Comparison of ENCODE assay signal across 23 mouse cellular contexts in the genomic region with DNA sequence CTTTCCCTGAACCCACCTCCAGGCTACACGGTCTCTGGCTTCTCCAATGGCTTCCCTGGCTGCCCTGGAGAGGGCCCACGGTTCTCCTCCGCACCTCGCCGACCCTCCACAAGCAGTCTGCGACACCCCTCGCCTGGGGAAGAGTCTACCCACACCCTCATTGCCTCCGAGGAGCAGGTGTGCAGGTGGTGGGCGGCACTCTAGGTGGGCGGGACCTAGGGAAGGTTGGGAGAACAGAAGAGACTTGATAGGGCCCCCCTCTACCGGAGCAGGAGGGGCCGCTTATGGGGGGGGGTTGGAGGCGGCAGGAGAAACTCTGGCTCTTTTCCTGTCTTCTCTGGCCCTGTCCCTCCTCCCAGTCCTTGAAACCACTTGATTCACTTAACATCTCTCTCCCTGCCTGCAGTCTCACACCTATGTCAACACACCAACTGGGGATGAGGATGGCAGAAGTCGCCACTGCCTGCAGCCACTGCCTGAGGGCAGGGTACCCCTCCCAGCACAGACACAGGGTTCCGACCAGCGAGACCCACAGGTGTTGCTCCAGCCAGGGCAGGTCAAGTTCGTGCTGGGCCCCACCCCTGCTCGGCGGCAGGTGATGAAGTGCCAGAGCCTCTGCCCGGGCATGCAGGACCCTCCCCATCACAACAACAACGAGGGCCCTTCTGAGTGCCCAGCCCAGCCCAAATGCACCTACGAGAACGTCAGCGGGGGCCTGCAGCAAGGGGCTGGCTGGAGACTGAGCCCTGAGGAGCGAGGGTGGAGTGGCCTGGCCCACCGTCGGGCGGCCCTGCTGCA. TPM values are rescaled to one million over a fixed set of nuclear protein-coding genes. Genes with fewer than 3 reads are reported as not detected.
DNase-seq lines count a peak whose midpoint lies in the region; ATAC-seq lines count a peak whose summit lies in the region.
"Had no signal": no experiment of that assay in that cellular context is flagged by ENCODE, and none has a peak within 500 bp of the region (broad histone marks: within the 10 kb centered on the region; RNA-seq: fewer than 3 reads in every experiment).

No protein-coding gene starts in this region.

- H3K27ac ChIP-seq in heart, embryonic 11.5 days (ENCODE audit: low read depth, low read length), result no peak overlapping the region
- peak overlapping the region; percentile 0; the same call in 1 of the 2 replicates for H3K27ac ChIP-seq in midbrain, embryonic 10.5 days (replicated peaks)
- no peak overlapping the region for H3K27ac ChIP-seq in midbrain, embryonic 11.5 days (ENCODE audit: low read depth, low read length)
- H3K27ac ChIP-seq in limb, embryonic 15.5 days, result no peak overlapping the region
- H3K27ac ChIP-seq: hindbrain, embryonic 12.5 days; kidney, postnatal 0 days had no signal

- no peaks in the 10 kb centered on the region for H3K36me3 ChIP-seq in heart, embryonic 11.5 days (ENCODE audit: control insufficient read depth, insufficient read depth, low read length)
- peaks cover 63% of the 10 kb centered on the region for H3K36me3 ChIP-seq in midbrain, embryonic 10.5 days
- H3K36me3 ChIP-seq in midbrain, embryonic 11.5 days (ENCODE audit: control insufficient read depth, insufficient read depth, low read length), result peaks cover 7% of the 10 kb centered on the region; the same call in 1 of the 2 replicates
- H3K36me3 ChIP-seq in limb, embryonic 15.5 days, result peaks cover 52% of the 10 kb centered on the region

- no peak overlapping the region for H3K4me3 ChIP-seq in heart, embryonic 11.5 days (ENCODE audit: low read depth, low read length)
- peak overlapping the region; percentile 14; the same call in 1 of the 2 replicates for H3K4me3 ChIP-seq in midbrain, embryonic 10.5 days
- no peak overlapping the region for H3K4me3 ChIP-seq in midbrain, embryonic 11.5 days (ENCODE audit: low read depth, low read length)
- no peak overlapping the region for H3K4me3 ChIP-seq in limb, embryonic 15.5 days
- H3K4me3 ChIP-seq: hindbrain, embryonic 12.5 days had no signal

- no peak overlapping the region for H3K9ac ChIP-seq in heart, embryonic 11.5 days (ENCODE audit: low read depth, low read length)
- no peak overlapping the region for H3K9ac ChIP-seq in midbrain, embryonic 11.5 days (ENCODE audit: low read length)
- H3K9ac ChIP-seq in limb, embryonic 15.5 days, result no peak overlapping the region
- H3K9ac ChIP-seq: hindbrain, embryonic 12.5 days had no signal

- H3K9me3 ChIP-seq in heart, embryonic 11.5 days (replicated peaks; ENCODE audit: control insufficient read depth, low read length), result no peaks in the 10 kb centered on the region
- no peaks in the 10 kb centered on the region for H3K9me3 ChIP-seq in midbrain, embryonic 10.5 days (replicated peaks)
- H3K9me3 ChIP-seq in midbrain, embryonic 11.5 days (ENCODE audit: control insufficient read depth, low read length), result no peaks in the 10 kb centered on the region
- no peaks in the 10 kb centered on the region for H3K9me3 ChIP-seq in limb, embryonic 15.5 days
- H3K9me3 ChIP-seq: hindbrain, embryonic 12.5 days had no signal

- no peak for DNase-seq in heart, adult 18-20 months
- no peak for DNase-seq in midbrain, embryonic 10.5 days (ENCODE audit: low spot score)
- no peak for DNase-seq in midbrain, embryonic 11.5 days (ENCODE audit: low spot score, missing footprints)
- peak; percentile 61 for DNase-seq in ZHBTc4 (ENCODE audit: low read depth, low spot score)
- no peak for DNase-seq in embryo, embryonic 10.5 days (ENCODE audit: low spot score)
- DNase-seq in kidney, postnatal 10 days, result no peak
- DNase-seq: cerebellum, adult 11 months; gastrocnemius, postnatal 36 days; layer of hippocampus, adult 9-11 months; right cerebral cortex, adult 18-20 months; thymus, adult 18-20 months had no signal

- no peak; the same call in 1 of the 2 replicates for ATAC-seq in heart, embryonic 11.5 days (replicated peaks; ENCODE audit: insufficient number of reproducible peaks, low FRiP score, low TSS enrichment)
- ATAC-seq in midbrain, embryonic 11.5 days (ENCODE audit: low FRiP score), result no peak; the same call in 1 of the 2 replicates
- ATAC-seq in limb, embryonic 15.5 days (ENCODE audit: insufficient number of reproducible peaks, low FRiP score, low TSS enrichment, low read depth), result no peak
- ATAC-seq: activated CD4-positive, CD25-positive, alpha-beta regulatory T cell, adult 4 months; intestine, embryonic 16.5 days had no signal

- H3K4me2 ChIP-seq in heart, embryonic 11.5 days, result peak overlapping the region; percentile 38
- H3K4me2 ChIP-seq in midbrain, embryonic 11.5 days, result no peak overlapping the region
- H3K4me2 ChIP-seq in limb, embryonic 15.5 days, result 0 out of 2 replicates have a peak overlapping the region, but pooled peaks have one; percentile 10
- H3K4me2 ChIP-seq: hindbrain, embryonic 12.5 days had no signal

- peaks cover 8% of the 10 kb centered on the region for H3K4me1 ChIP-seq in heart, embryonic 11.5 days (ENCODE audit: control insufficient read depth, insufficient read depth, low read length)
- H3K4me1 ChIP-seq in midbrain, embryonic 10.5 days, result peaks cover 26% of the 10 kb centered on the region
- no peaks in the 10 kb centered on the region for H3K4me1 ChIP-seq in midbrain, embryonic 11.5 days (ENCODE audit: control insufficient read depth, insufficient read depth, low read length)
- peaks cover 17% of the 10 kb centered on the region for H3K4me1 ChIP-seq in limb, embryonic 15.5 days
- H3K4me1 ChIP-seq: hindbrain, embryonic 12.5 days had no signal

- H3K27me3 ChIP-seq in heart, embryonic 11.5 days (ENCODE audit: control insufficient read depth, insufficient read depth, low read length), result peaks cover 17% of the 10 kb centered on the region
- peaks cover 37% of the 10 kb centered on the region for H3K27me3 ChIP-seq in midbrain, embryonic 10.5 days (ENCODE audit: low read depth, poor library complexity, severe bottlenecking)
- peaks cover 8% of the 10 kb centered on the region; the same call in 1 of the 2 replicates for H3K27me3 ChIP-seq in midbrain, embryonic 11.5 days (ENCODE audit: control insufficient read depth, insufficient read depth, low read length)
- peaks cover 11% of the 10 kb centered on the region for H3K27me3 ChIP-seq in limb, embryonic 15.5 days

- 26% methylated on average over 28 of the region's 28 CpGs for WGBS in heart, embryonic 11.5 days (ENCODE audit: insufficient replicate concordance)
- WGBS in midbrain, embryonic 10.5 days, result 42% methylated on average over 28 of the region's 28 CpGs
- 53% methylated on average over 28 of the region's 28 CpGs for WGBS in midbrain, embryonic 11.5 days
- 34% methylated on average over 28 of the region's 28 CpGs for WGBS in limb, embryonic 15.5 days

RNA-seq across cellular contexts. Expression of a gene that starts 8.2 kb away (rescaled TPM):
- polyA plus RNA-seq in heart, embryonic 11.5 days (2014; fragmentation: Nextera tagmentation; extraction: Ambion mirVana), result 0.39 TPM in 1 of 2 replicates, not detected in the other
- total RNA-seq in heart, adult 18-20 months (2021), result 1 to 10 TPM; 4.3 to 5.1 TPM
- polyA plus RNA-seq in midbrain, embryonic 10.5 days (2016; fragmentation: Nextera tagmentation; extraction: Ambion mirVana), result 0.35 and 0.44 TPM in 2 replicates
- polyA plus RNA-seq in midbrain, embryonic 11.5 days (2014; fragmentation: Nextera tagmentation; extraction: Ambion mirVana), result 0.72 and 2.1 TPM in 2 replicates
- polyA plus RNA-seq in limb, embryonic 15.5 days (2015; fragmentation: Nextera tagmentation; extraction: Ambion mirVana), result 0.27 TPM in 1 of 2 replicates, not detected in the other
- total RNA-seq: monocyte, adult 5-6 weeks; neutrophil, adult 5-6 weeks had no signal
- polyA plus RNA-seq: activated CD4-positive, CD25-positive, alpha-beta regulatory T cell, adult 4 months had no signal

RNA-seq across cellular contexts. Expression of a gene that starts 8.5 kb away (rescaled TPM):
- 0.94 and 1.3 TPM in 2 replicates for polyA plus RNA-seq in heart, embryonic 11.5 days (2014; fragmentation: Nextera tagmentation; extraction: Ambion mirVana)
- under 1 TPM; 0.40 to 0.75 TPM for total RNA-seq in heart, adult 18-20 months (2021)
- polyA plus RNA-seq in midbrain, embryonic 10.5 days (2016; fragmentation: Nextera tagmentation; extraction: Ambion mirVana), result 0.44 and 0.48 TPM in 2 replicates
- polyA plus RNA-seq in midbrain, embryonic 11.5 days (2014; fragmentation: Nextera tagmentation; extraction: Ambion mirVana), result 1.7 and 2.3 TPM in 2 replicates
- polyA plus RNA-seq in limb, embryonic 15.5 days (2015; fragmentation: Nextera tagmentation; extraction: Ambion mirVana), result 0.13 and 0.41 TPM in 2 replicates
- total RNA-seq: monocyte, adult 5-6 weeks; neutrophil, adult 5-6 weeks had no signal
- polyA plus RNA-seq: activated CD4-positive, CD25-positive, alpha-beta regulatory T cell, adult 4 months; liver, embryonic 16.5 days had no signal

RNA-seq across cellular contexts. Expression of a gene that starts 13.9 kb away (rescaled TPM):
- 2.2 and 2.7 TPM in 2 replicates for polyA plus RNA-seq in heart, embryonic 11.5 days (2014; fragmentation: Nextera tagmentation; extraction: Ambion mirVana)
- total RNA-seq in heart, adult 18-20 months (2021), result 1 to 10 TPM; 4.6 to 5.4 TPM
- polyA plus RNA-seq in midbrain, embryonic 10.5 days (2016; fragmentation: Nextera tagmentation; extraction: Ambion mirVana), result 10.3 and 13.6 TPM in 2 replicates
- 7.0 and 9.3 TPM in 2 replicates for polyA plus RNA-seq in midbrain, embryonic 11.5 days (2014; fragmentation: Nextera tagmentation; extraction: Ambion mirVana)
- 4.1 and 4.4 TPM in 2 replicates for polyA plus RNA-seq in limb, embryonic 15.5 days (2015; fragmentation: Nextera tagmentation; extraction: Ambion mirVana)
- polyA plus RNA-seq: activated CD4-positive, CD25-positive, alpha-beta regulatory T cell, adult 4 months had no signal

RNA-seq across cellular contexts. Expression of a gene that starts 14.6 kb away (rescaled TPM):
- 322 and 360 TPM in 2 replicates for polyA plus RNA-seq in heart, embryonic 11.5 days (2014; fragmentation: Nextera tagmentation; extraction: Ambion mirVana)
- 100 to 1,000 TPM; 118 to 129 TPM for total RNA-seq in heart, adult 18-20 months (2021)
- 363 and 364 TPM in 2 replicates for polyA plus RNA-seq in midbrain, embryonic 10.5 days (2016; fragmentation: Nextera tagmentation; extraction: Ambion mirVana)
- polyA plus RNA-seq in midbrain, embryonic 11.5 days (2014; fragmentation: Nextera tagmentation; extraction: Ambion mirVana), result 359 and 375 TPM in 2 replicates
- polyA plus RNA-seq in limb, embryonic 15.5 days (2015; fragmentation: Nextera tagmentation; extraction: Ambion mirVana), result 386 and 389 TPM in 2 replicates

RNA-seq across cellular contexts. Expression of a gene that starts 23.9 kb away (rescaled TPM):
- polyA plus RNA-seq in heart, embryonic 11.5 days (2014; fragmentation: Nextera tagmentation; extraction: Ambion mirVana), result 0.15 TPM in 1 of 2 replicates, not detected in the other
- not detected for total RNA-seq in heart, adult 18-20 months (2021)
- 0.19 TPM in 1 of 2 replicates, not detected in the other for polyA plus RNA-seq in midbrain, embryonic 10.5 days (2016; fragmentation: Nextera tagmentation; extraction: Ambion mirVana)
- polyA plus RNA-seq in midbrain, embryonic 11.5 days (2014; fragmentation: Nextera tagmentation; extraction: Ambion mirVana), result not detected in 2 replicates
- 0.10 and 0.16 TPM in 2 replicates for polyA plus RNA-seq in limb, embryonic 15.5 days (2015; fragmentation: Nextera tagmentation; extraction: Ambion mirVana)
- total RNA-seq: common myeloid progenitor, adult 5-6 weeks; gastrocnemius, postnatal 36 days; left cerebral cortex, postnatal 25 days; monocyte, adult 5-6 weeks; neutrophil, adult 5-6 weeks had no signal
- polyA plus RNA-seq: activated CD4-positive, CD25-positive, alpha-beta regulatory T cell, adult 4 months; frontal cortex, adult 2 months; hindbrain, embryonic 12.5 days; liver, embryonic 16.5 days had no signal
